Mouse (Mus musculus): ENCODE results near the gene Csnk2b.

The Csnk2b gene

GRCm38 (mm10) chr17:35088825-35089644 lies 32.8 kb downstream of the Csnk2b start, which contains the start of gene Abhd16a:
Abhd16a (plus strand) TSS chr17:35089263.
- peak; percentile 92 for DNase-seq (ENCODE audit: low spot score)

- DNase-seq (ENCODE audit: low spot score) = no peak
These were observed 33.7 kb downstream of the Csnk2b start for GRCm38 (mm10) chr17:35088151-35088550.

- no peak for DNase-seq (ENCODE audit: low spot score)
These were observed 36.5 kb downstream of the Csnk2b start, which contains the start of gene Ly6g6f for GRCm38 (mm10) chr17:35085208-35085865. Ly6g6f (minus strand) TSS chr17:35085610.

GRCm38 (mm10) chr17:35083929-35084497 lies 37.8 kb downstream of the Csnk2b start:
- no peak for DNase-seq (ENCODE audit: low spot score)

GRCm38 (mm10) chr17:35082841-35083576 lies 38.8 kb downstream of the Csnk2b start:
- DNase-seq (ENCODE audit: low spot score) = no peak

- no peak for DNase-seq (ENCODE audit: low spot score)
These were observed 41.1 kb downstream of the Csnk2b start for GRCm38 (mm10) chr17:35080710-35081109.

- DNase-seq (ENCODE audit: low spot score) = no peak
These were observed 41.6 kb downstream of the Csnk2b start for GRCm38 (mm10) chr17:35080248-35080647.

GRCm38 (mm10) chr17:35079778-35080177 lies 42.1 kb downstream of the Csnk2b start:
- DNase-seq (ENCODE audit: low spot score) = no peak

- DNase-seq (ENCODE audit: low spot score) = no peak
These were observed 44.0 kb downstream of the Csnk2b start, which contains the start of gene Ly6g6d for GRCm38 (mm10) chr17:35077786-35078233. Ly6g6d (minus strand) TSS chr17:35078065.

GRCm38 (mm10) chr17:35077285-35077684 lies 44.6 kb downstream of the Csnk2b start:
- DNase-seq (ENCODE audit: low spot score) = no peak

- no peak for DNase-seq (ENCODE audit: low spot score)
These were observed 45.2 kb downstream of the Csnk2b start, which contains the start of gene Ly6g6e for GRCm38 (mm10) chr17:35076507-35077176. Ly6g6e (plus strand) TSS chr17:35076902.

GRCm38 (mm10) chr17:35074097-35074496 lies 47.8 kb downstream of the Csnk2b start:
- DNase-seq (ENCODE audit: low spot score) = no peak

- no peak for DNase-seq (ENCODE audit: low spot score)
These were observed 50.4 kb downstream of the Csnk2b start for GRCm38 (mm10) chr17:35071454-35071853.

- no peak for DNase-seq (ENCODE audit: low spot score)
These were observed 51.2 kb downstream of the Csnk2b start for GRCm38 (mm10) chr17:35070556-35071229.

- DNase-seq (ENCODE audit: low spot score) = no peak
These were observed 53.5 kb downstream of the Csnk2b start for GRCm38 (mm10) chr17:35068213-35068914.
